Mouse (Mus musculus): ENCODE measurements around the gene Rac2. TPM values are rescaled to one million over a fixed set of nuclear protein-coding genes. Genes with fewer than 3 reads are reported as not detected.

Rac2 gene
- polyA plus RNA-seq, 1 experiment from 2014 or later: 13.3 TPM

GRCm38 (mm10) chr15:78563344-78563743 lies 9.2 kb downstream of the Rac2 start:
- no peaks in the 10 kb centered on the region for H3K9me3 ChIP-seq
- no peaks in the 10 kb centered on the region for H3K36me3 ChIP-seq
- 93% methylated on average over 3 of the region's 3 CpGs for WGBS
- no peak overlapping the region for H3K9ac ChIP-seq
- H3K4me3 ChIP-seq: no peak overlapping the region
- no peak overlapping the region for H3K27ac ChIP-seq
- no peak overlapping the region for H3K4me2 ChIP-seq
- peaks cover 4% of the 10 kb centered on the region for H3K4me1 ChIP-seq
- ATAC-seq (ENCODE audit: insufficient number of reproducible peaks, insufficient read depth, low FRiP score, low TSS enrichment, low read depth): no peak
- H3K27me3 ChIP-seq: no peaks in the 10 kb centered on the region

- Histone ChIP-seq H3K27me3 (no peaks in the 10 kb centered on the region), H3K9me3 (no peaks in the 10 kb centered on the region), H3K4me3 (no peak overlapping the region), H3K27ac (no peak overlapping the region), H3K4me2 (no peak overlapping the region), H3K36me3 (no peaks in the 10 kb centered on the region), H3K4me1 (peaks cover 4% of the 10 kb centered on the region), H3K9ac (no peak overlapping the region)
- no peak for ATAC-seq (ENCODE audit: insufficient number of reproducible peaks, insufficient read depth, low FRiP score, low TSS enrichment, low read depth)
- WGBS: 57% methylated on average over 11 of the region's 11 CpGs
These were observed 13.2 kb downstream of the Rac2 start for GRCm38 (mm10) chr15:78559141-78559979.

GRCm38 (mm10) chr15:78557693-78558535 lies 14.7 kb downstream of the Rac2 start:
- H3K4me1 ChIP-seq: peaks cover 4% of the 10 kb centered on the region
- H3K27me3 ChIP-seq: no peaks in the 10 kb centered on the region
- H3K27ac ChIP-seq: no peak overlapping the region
- H3K4me2 ChIP-seq: no peak overlapping the region
- H3K36me3 ChIP-seq: no peaks in the 10 kb centered on the region
- H3K9ac ChIP-seq: no peak overlapping the region
- H3K9me3 ChIP-seq: peaks cover 7% of the 10 kb centered on the region
- no peak for ATAC-seq (ENCODE audit: insufficient number of reproducible peaks, insufficient read depth, low FRiP score, low TSS enrichment, low read depth)
- H3K4me3 ChIP-seq: no peak overlapping the region
- 63% methylated on average over 10 of the region's 10 CpGs for WGBS

GRCm38 (mm10) chr15:78554545-78555313 lies 17.9 kb downstream of the Rac2 start:
- H3K9me3 ChIP-seq: peaks cover 23% of the 10 kb centered on the region
- ATAC-seq (ENCODE audit: insufficient number of reproducible peaks, insufficient read depth, low FRiP score, low TSS enrichment, low read depth): no peak
- H3K36me3 ChIP-seq: no peaks in the 10 kb centered on the region
- peaks cover 4% of the 10 kb centered on the region for H3K4me1 ChIP-seq
- peak overlapping the region; percentile 54; the same call in 1 of the 2 replicates for H3K9ac ChIP-seq
- peak overlapping the region; percentile 28 for H3K4me3 ChIP-seq
- no peaks in the 10 kb centered on the region for H3K27me3 ChIP-seq
- H3K4me2 ChIP-seq: peak overlapping the region; percentile 50
- 0 out of 2 replicates have a peak overlapping the region, but pooled peaks have one; percentile 1 for H3K27ac ChIP-seq
- 56% methylated on average over 25 of the region's 25 CpGs for WGBS

DNA sequence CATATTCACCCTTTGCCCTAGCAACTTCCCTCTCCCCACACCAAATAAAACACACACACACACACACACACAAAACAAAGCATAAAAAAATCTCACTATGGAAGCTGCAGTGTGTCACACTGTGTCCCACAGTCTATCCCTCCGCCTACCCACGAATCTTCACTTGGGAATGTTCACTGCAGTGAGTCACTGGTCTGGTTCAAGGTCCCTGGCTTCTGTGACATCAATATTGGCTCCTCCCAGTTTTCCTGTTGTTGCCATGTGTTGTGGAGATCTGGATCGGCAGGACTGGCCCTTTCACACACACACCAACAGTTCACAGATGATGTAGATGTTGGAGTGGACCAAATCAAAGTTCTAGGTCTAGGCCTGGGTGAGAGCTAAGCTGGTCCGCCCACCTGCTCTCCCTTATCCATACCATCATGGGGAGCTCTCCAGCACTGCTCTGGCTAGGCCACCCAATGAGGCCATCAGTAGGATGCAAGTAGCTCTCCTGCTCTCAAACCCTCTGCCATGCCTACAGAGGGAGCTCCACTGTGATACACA lies 23.3 kb downstream of the Rac2 start:
- ATAC-seq (ENCODE audit: insufficient number of reproducible peaks, insufficient read depth, low FRiP score, low TSS enrichment, low read depth): no peak; the same call in 1 of the 2 replicates

GRCm38 (mm10) chr15:78548711-78549110 lies 23.9 kb downstream of the Rac2 start:
- Histone ChIP-seq H3K27me3 (peaks cover 20% of the 10 kb centered on the region), H3K4me1 (0 out of 2 replicates have a peak, but pooled peaks cover 4% of the 10 kb centered on the region), H3K4me2 (no peak overlapping the region), H3K27ac (no peak overlapping the region), H3K4me3 (no peak overlapping the region), H3K9ac (no peak overlapping the region), H3K36me3 (no peaks in the 10 kb centered on the region), H3K9me3 (peaks cover 23% of the 10 kb centered on the region)
- WGBS: 72% methylated on average over 8 of the region's 8 CpGs
- ATAC-seq (ENCODE audit: insufficient number of reproducible peaks, insufficient read depth, low FRiP score, low TSS enrichment, low read depth): no peak

More for the DNA sequence above, 23.3 kb downstream of the Rac2 start:
- peaks cover 14% of the 10 kb centered on the region for H3K27me3 ChIP-seq
- 0 out of 2 replicates have a peak, but pooled peaks cover 4% of the 10 kb centered on the region for H3K4me1 ChIP-seq
- H3K4me3 ChIP-seq: no peak overlapping the region
- peaks cover 23% of the 10 kb centered on the region for H3K9me3 ChIP-seq
- no peaks in the 10 kb centered on the region for H3K36me3 ChIP-seq
- H3K9ac ChIP-seq: no peak overlapping the region
- no peak overlapping the region for H3K4me2 ChIP-seq
- H3K27ac ChIP-seq: no peak overlapping the region
- 70% methylated on average over 4 of the region's 4 CpGs for WGBS

- ATAC-seq (ENCODE audit: insufficient number of reproducible peaks, insufficient read depth, low FRiP score, low TSS enrichment, low read depth): no peak
- Histone ChIP-seq H3K4me1 (0 out of 2 replicates have a peak, but pooled peaks cover 4% of the 10 kb centered on the region), H3K36me3 (no peaks in the 10 kb centered on the region), H3K4me2 (no peak overlapping the region), H3K9ac (no peak overlapping the region), H3K4me3 (no peak overlapping the region), H3K9me3 (peaks cover 20% of the 10 kb centered on the region), H3K27ac (no peak overlapping the region), H3K27me3 (peaks cover 24% of the 10 kb centered on the region)
- WGBS: 23% methylated on average over 3 of the region's 3 CpGs
These were observed 24.3 kb downstream of the Rac2 start for GRCm38 (mm10) chr15:78548336-78548665.

DNA sequence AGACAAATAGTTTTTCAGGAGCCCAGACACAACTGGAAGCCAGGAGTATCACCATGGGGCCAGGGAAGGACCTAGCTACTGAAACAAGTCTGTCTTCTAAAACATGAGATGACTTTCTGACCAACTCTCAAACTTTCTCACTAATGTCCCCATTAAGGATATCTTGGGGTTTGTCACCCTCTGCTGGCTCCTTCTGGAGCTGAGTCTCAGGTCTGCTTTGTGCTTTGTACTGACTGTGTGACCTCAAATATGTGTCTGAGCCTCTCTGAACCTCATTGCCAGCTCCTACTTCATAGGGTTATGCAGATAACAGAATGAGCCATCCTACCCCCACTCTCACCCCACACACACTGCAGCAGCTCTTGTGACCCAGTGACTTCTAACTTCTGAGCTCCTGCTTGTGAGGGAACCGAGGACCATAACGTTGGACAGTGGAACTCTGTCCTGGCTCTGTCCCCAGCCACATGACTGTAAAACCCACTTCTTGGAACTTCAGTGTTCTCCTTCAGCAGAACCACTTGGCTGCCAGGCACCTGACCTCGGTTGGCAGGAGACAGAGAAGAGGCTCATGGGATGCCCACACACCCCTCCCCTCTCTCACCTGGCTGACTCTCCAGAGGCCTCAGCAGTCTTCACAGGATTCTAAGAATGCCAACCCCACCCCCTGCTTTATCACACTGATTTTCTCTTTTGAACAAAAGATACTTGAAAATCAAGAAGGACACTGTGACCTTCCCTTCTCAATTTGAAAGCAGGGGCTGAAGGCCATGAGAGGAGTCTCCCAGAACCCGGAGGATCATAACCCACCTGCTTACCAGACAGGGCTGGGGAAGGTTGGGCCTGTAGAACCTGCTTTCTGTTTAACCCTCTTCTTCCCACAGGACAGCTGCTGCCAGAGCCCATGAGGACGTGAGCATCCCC lies 24.9 kb downstream of the Rac2 start:
- Histone ChIP-seq H3K36me3 (no peaks in the 10 kb centered on the region), H3K9me3 (peaks cover 14% of the 10 kb centered on the region), H3K4me2 (no peak overlapping the region), H3K27me3 (peaks cover 28% of the 10 kb centered on the region), H3K4me1 (peaks cover 6% of the 10 kb centered on the region; the same call in 1 of the 2 replicates), H3K4me3 (no peak overlapping the region), H3K27ac (no peak overlapping the region), H3K9ac (no peak overlapping the region)
- ATAC-seq (ENCODE audit: insufficient number of reproducible peaks, insufficient read depth, low FRiP score, low TSS enrichment, low read depth): no peak
- 46% methylated on average over 5 of the region's 5 CpGs for WGBS

GRCm38 (mm10) chr15:78546060-78546459 lies 26.5 kb downstream of the Rac2 start:
- H3K4me1 ChIP-seq: peaks cover 12% of the 10 kb centered on the region
- H3K27me3 ChIP-seq: peaks cover 33% of the 10 kb centered on the region
- no peak overlapping the region for H3K4me2 ChIP-seq
- WGBS: 81% methylated on average over 4 of the region's 4 CpGs
- no peak overlapping the region for H3K4me3 ChIP-seq
- no peak for ATAC-seq (ENCODE audit: insufficient number of reproducible peaks, insufficient read depth, low FRiP score, low TSS enrichment, low read depth)
- no peak overlapping the region for H3K9ac ChIP-seq
- no peak overlapping the region for H3K27ac ChIP-seq
- 0 out of 2 replicates have a peak, but pooled peaks cover 4% of the 10 kb centered on the region for H3K9me3 ChIP-seq
- H3K36me3 ChIP-seq: no peaks in the 10 kb centered on the region

DNA sequence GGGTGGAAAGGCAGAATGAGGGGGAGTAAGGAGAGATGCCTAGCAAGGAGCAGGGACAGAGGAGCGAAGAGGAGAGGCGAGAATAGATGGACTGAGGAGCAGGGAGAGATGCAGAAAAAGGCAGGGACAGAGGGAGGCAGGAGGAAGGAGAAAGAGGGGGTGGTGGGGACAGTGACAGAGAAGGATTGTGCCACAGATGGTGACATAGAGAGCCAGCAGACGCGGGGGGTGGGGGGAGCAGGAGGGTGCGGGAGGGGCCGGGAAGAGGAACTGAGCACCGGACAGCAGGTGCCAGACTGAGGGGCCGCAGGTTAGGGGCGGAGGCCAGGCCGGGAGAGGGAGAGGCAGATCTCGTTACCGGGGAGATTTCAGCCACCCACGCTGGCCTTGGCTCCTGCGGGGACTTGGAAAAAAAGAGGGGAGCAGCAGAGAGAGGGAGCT lies 28.0 kb downstream of the Rac2 start, which contains the start of gene Sstr3:
Gene Sstr3 (minus strand): TSS at position 125 of the 441 bp plus-strand sequence.
- Histone ChIP-seq H3K4me1 (peaks cover 12% of the 10 kb centered on the region), H3K36me3 (no peaks in the 10 kb centered on the region), H3K4me2 (no peak within 1 kb of the TSS), H3K27me3 (peaks cover 47% of the 10 kb centered on the region), H3K4me3 (no peak within 1 kb of the TSS), H3K9me3 (no peaks in the 10 kb centered on the region), H3K27ac (no peak within 1 kb of the TSS), H3K9ac (0 out of 2 replicates have a peak within 1 kb of the TSS, but pooled peaks have one; percentile 32)
- 15% methylated on average over 14 of the region's 14 CpGs for WGBS
- no peak for ATAC-seq (ENCODE audit: insufficient number of reproducible peaks, insufficient read depth, low FRiP score, low TSS enrichment, low read depth)

Measured in embryonic facial prominence, embryonic 13.5 days (tissue).